Mouse (Mus musculus) telencephalon, adult 2 months (tissue): ENCODE data around the gene Fbxo45.

ENCODE experiments used
- DNase-seq: peaks from one replicate; pipeline ENCODE4 v3.0.0-alpha.2; 2011; ENCODE audit warnings: low read depth, low spot score

Fbxo45 gene

DNA sequence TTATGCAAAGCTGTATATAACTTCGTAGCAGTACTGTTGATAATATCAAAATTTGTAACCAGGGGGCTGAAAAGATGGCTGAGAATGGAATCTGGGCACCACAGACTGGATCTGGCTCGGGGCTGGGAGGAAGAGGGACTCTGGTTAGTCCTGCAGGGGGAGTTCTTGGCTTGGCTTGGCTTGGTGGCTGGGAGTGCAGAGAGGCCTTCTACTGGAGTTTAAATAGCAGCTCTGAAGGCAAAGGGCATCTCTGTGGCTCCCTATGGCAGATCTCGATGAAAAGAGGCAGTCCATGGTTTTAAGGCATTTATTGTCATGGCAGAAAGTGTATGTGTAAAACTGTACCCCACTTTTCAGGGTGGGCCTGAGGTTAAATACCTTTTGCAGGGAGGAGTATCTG lies 42.1 kb downstream of the Fbxo45 start:
- DNase-seq, result no peak

- peak; percentile 33 for DNase-seq
These were observed 44.3 kb downstream of the Fbxo45 start for GRCm38 (mm10) chr16:32202681-32203080.

DNA sequence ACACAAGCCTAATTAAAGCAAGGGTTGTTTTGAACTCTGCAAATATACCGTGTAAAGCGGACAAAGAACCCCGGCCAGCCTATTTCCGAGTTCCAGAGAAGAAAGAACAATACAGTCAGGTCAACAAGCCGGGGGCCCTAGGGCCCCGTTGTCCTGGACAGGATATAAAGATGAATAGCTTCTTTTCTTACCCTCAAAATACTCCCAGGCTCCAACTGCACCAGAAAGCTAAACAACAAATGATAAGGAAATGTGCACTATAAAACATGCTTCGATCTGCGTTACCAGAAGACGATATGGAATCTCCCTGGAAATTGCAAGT lies 46.0 kb downstream of the Fbxo45 start:
- no peak for DNase-seq

DNA sequence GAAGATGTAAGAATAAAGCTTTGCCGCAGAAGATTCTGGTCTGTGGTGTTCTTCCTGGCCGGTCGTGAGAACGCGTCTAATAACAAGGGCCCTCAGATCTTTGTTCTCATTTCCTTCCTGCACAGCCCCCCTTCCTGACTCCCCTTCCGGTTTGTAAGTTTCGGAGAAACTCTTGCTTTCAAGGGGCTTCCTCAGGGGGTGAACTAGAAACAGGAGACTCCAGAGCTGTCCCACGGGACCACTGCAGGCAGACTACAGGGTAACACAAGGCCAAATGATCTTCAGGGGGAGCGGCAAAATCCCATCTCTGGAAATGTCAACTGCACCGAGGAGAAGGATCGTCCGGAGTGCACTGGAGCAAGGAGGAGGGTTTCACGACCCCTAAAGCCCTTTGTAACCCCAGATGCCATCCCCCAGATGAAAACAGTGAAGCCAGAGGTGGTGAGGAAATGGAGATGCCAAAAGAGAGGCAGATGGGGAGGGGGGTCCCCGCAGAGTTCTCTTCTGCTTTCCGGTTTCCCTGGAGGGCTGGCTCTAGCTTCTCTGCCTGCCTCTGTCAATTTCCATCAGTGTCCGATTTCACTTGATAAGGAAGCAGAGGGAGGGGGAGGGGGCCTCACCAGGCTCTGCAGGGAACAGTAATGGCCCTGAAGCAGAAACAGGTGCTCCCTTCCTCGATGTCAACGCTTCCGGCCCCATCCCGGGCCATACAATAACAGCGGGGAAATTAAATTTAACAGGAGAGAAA lies 46.5 kb downstream of the Fbxo45 start:
- no peak for DNase-seq

GRCm38 (mm10) chr16:32190011-32190441 lies 56.9 kb downstream of the Fbxo45 start:
- peak; percentile 36 for DNase-seq

GRCm38 (mm10) chr16:32189109-32189508 lies 57.8 kb downstream of the Fbxo45 start:
- DNase-seq, result no peak

DNA sequence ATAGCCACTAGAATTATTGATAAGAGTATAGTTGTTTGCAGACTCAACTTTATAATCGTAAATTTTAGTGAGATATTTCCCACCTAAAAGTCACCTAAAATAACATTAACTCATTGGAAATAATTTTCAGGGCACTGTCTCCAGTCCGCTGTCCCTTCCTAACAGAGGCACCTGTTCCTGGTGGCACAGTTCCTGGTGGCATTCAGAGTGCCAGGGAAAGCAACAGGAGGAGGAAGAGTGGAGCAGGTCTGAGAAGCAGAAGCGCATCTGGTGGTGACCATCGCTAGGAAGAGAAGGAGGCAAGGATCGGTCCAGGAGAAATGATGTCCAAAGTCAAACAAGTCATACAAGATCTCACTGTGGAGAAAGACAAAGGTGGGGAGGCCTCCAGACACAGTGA lies 60.9 kb downstream of the Fbxo45 start:
- DNase-seq, result no peak
